Comparison of ENCODE assay signal across 1 mouse cellular context in genomic region chr17:86487450-86487849, GRCm38 (mm10).
TF ChIP-seq lines count a peak whose summit lies in the region.

No protein-coding gene starts in this region.

TF ChIP-seq in MEL, 35 proteins besides CTCF, POLR2A, EP300 and RAD21 (continued from another document):
- TF ChIP-seq TBP (IDR thresholded peaks at IDR 0.05; ENCODE audit: low read depth, low read length) = no peak
- TF ChIP-seq ZKSCAN1 (IDR thresholded peaks at IDR 0.05; ENCODE audit: low read depth, low read length) = no peak
- no peak for TF ChIP-seq BHLHE40 (IDR thresholded peaks at IDR 0.05; ENCODE audit: borderline replicate concordance, low read depth, low read length)
- no peak for TF ChIP-seq MXI1 (IDR thresholded peaks at IDR 0.05; ENCODE audit: low read depth, low read length)
- no peak for TF ChIP-seq CHD1 (IDR thresholded peaks at IDR 0.05; ENCODE audit: low read depth, low read length)
- TF ChIP-seq POLR2AphosphoS5 (IDR thresholded peaks at IDR 0.05; ENCODE audit: borderline replicate concordance, low read depth, low read length) = no peak
- no peak for TF ChIP-seq POLR2AphosphoS2 (IDR thresholded peaks at IDR 0.05; ENCODE audit: low read length)
- peak; percentile 59 for TF ChIP-seq TCF12 (IDR thresholded peaks at IDR 0.05; ENCODE audit: low read depth, low read length)
- no peak for TF ChIP-seq E2F4 (IDR thresholded peaks at IDR 0.05; ENCODE audit: borderline replicate concordance, low read depth, low read length)
- no peak for TF ChIP-seq TAL1 (IDR thresholded peaks at IDR 0.05; ENCODE audit: low read length)
- peak; percentile 76 for TF ChIP-seq USF1 (IDR thresholded peaks at IDR 0.05; ENCODE audit: low read depth, low read length)
- TF ChIP-seq MYC (IDR thresholded peaks at IDR 0.05; ENCODE audit: low read depth, low read length) = no peak
- TF ChIP-seq ZNF384 (IDR thresholded peaks at IDR 0.05; ENCODE audit: low read depth, low read length) = no peak
- no peak; the same call in none of the 2 replicates for TF ChIP-seq SIN3A (IDR thresholded peaks at IDR 0.05; ENCODE audit: low read length)
- TF ChIP-seq USF2 (IDR thresholded peaks at IDR 0.05; ENCODE audit: borderline replicate concordance in 1 of 2, insufficient read depth in 1 of 2, low read depth in 1 of 2, low read length in 2 of 2) = no peak
- TF ChIP-seq MAFK (IDR thresholded peaks at IDR 0.05; ENCODE audit: borderline replicate concordance, low read depth, low read length) = no peak
- no peak for TF ChIP-seq MAZ (IDR thresholded peaks at IDR 0.05; ENCODE audit: low read depth, low read length)
- TF ChIP-seq SMC3 (IDR thresholded peaks at IDR 0.05; ENCODE audit: low read depth, low read length) = no peak
- TF ChIP-seq ZC3H11A (IDR thresholded peaks at IDR 0.05; ENCODE audit: low read depth, low read length) = 0 out of 2 replicates have a peak, but pooled peaks have one; percentile 7
- TF ChIP-seq ETS1 (IDR thresholded peaks at IDR 0.05; ENCODE audit: low read depth, low read length) = 0 out of 2 replicates have a peak, but pooled peaks have one; percentile 12
- no peak for TF ChIP-seq ZMIZ1 (IDR thresholded peaks at IDR 0.05; ENCODE audit: low read depth, low read length)
- TF ChIP-seq MAX (IDR thresholded peaks at IDR 0.05; ENCODE audit: low read length) = no peak
- no peak for TF ChIP-seq GABPA (IDR thresholded peaks at IDR 0.05; ENCODE audit: low read depth, low read length)
- TF ChIP-seq NRF1 (IDR thresholded peaks at IDR 0.05; ENCODE audit: insufficient read depth, low read depth, low read length, poor library complexity, severe bottlenecking) = no peak
- TF ChIP-seq HCFC1 (IDR thresholded peaks at IDR 0.05; ENCODE audit: low read depth, low read length) = 0 out of 2 replicates have a peak, but pooled peaks have one; percentile 5
- peak; percentile 68 for TF ChIP-seq GATA1 (IDR thresholded peaks at IDR 0.05; ENCODE audit: low read depth, low read length)
- TF ChIP-seq RCOR1 (IDR thresholded peaks at IDR 0.05; ENCODE audit: low read depth, low read length) = peak; percentile 56
- no peak for TF ChIP-seq MYB (IDR thresholded peaks at IDR 0.05; ENCODE audit: low read depth, low read length)
- TF ChIP-seq ELF1 (IDR thresholded peaks at IDR 0.05; ENCODE audit: low read depth, low read length) = no peak
- no peak for TF ChIP-seq JUND (IDR thresholded peaks at IDR 0.05; ENCODE audit: low read depth, low read length)
- no peak for TF ChIP-seq UBTF (IDR thresholded peaks at IDR 0.05; ENCODE audit: borderline replicate concordance, insufficient read depth, low read depth, low read length)
